Mouse (Mus musculus) limb, embryonic 12.5 days (tissue): ENCODE measurements at regions not wholly inside any gene's neighbourhood (a gene's known extent, or its start where the extent isn't known, plus 50 kb on each side); places are given as distances from the start of the nearest gene placed in this dataset.
"Not testable (repeated sequence)": the region's sequence is repeated elsewhere in the genome, so short reads cannot be mapped to it uniquely, and the experiment has no call there.

Source experiments
- ATAC-seq: fragments of 200-750 bp; cut with Nextera tagmentation; 2 replicates; pipeline ENCODE4 v1.8.0; 2017; ENCODE audit warnings: low read depth, moderate TSS enrichment; ENCODE audit not compliant: insufficient number of reproducible peaks, insufficient read depth, low FRiP score, low TSS enrichment
- H3K27ac ChIP-seq: fragments of 300-500 bp; sonication (generic); 2 replicates; pipeline ENCODE4 v1.5.1; 2016; ENCODE audit warnings: mild to moderate bottlenecking, moderate library complexity
- H3K27me3 ChIP-seq: fragments of 300-500 bp; sonication (generic); 2 replicates; pipeline ENCODE4 v1.6.1; 2016; ENCODE audit warnings: mild to moderate bottlenecking, moderate library complexity
- H3K36me3 ChIP-seq: fragments of 300-500 bp; sonication (generic); 2 replicates; pipeline ENCODE4 v1.6.1; 2016; ENCODE audit warnings: mild to moderate bottlenecking, moderate library complexity
- H3K4me1 ChIP-seq: fragments of 300-500 bp; sonication (generic); replicated peaks from 2 replicates; pipeline ENCODE4 v1.6.1; 2016
- H3K4me2 ChIP-seq: fragments of 300-500 bp; sonication (generic); 2 replicates; pipeline ENCODE4 v1.6.1; 2016; ENCODE audit warnings: mild to moderate bottlenecking, moderate library complexity
- H3K4me3 ChIP-seq: fragments of 300-500 bp; sonication (generic); replicated peaks from 2 replicates; pipeline ENCODE4 v1.5.1; 2016; ENCODE audit warnings: mild to moderate bottlenecking
- H3K9ac ChIP-seq: fragments of 300-500 bp; sonication (generic); replicated peaks from 2 replicates; pipeline ENCODE4 v1.6.1; 2016; ENCODE audit warnings: mild to moderate bottlenecking, moderate library complexity
- H3K9me3 ChIP-seq: fragments of 300-500 bp; sonication (generic); 2 replicates; pipeline ENCODE4 v1.6.1; 2016; ENCODE audit warnings: mild to moderate bottlenecking, moderate library complexity
- WGBS: fragments of 180-500 bp; shearing (Covaris S2); methylation state at CpG from one replicate; pipeline ENCODE4 v1.1.7; 2016; 5-methylcytosine and 5-hydroxymethylcytosine counted together

DNA sequence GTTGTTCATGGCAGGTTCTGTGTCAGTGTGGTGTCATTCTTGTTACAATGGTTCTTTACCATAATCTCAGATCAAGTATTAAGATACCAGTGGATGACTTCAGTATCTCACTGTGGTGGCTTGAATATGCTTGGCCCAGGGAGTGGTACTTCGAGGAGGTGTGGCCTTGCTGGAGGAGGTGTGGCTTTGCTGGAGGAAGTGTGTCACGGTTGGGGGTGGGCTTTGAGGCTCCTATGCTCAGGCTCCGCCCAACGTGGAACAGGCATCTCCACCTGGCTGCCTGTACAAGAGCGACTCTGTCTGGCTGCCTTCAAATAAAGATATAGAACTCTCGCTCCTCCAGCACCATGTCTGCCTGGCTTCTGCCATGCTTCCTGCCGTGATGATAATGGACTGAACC is 63.6 kb downstream of the Cd2 start:
- no peak overlapping the region for H3K27ac ChIP-seq
- no peaks in the 10 kb centered on the region for H3K27me3 ChIP-seq
- no peak for ATAC-seq
- H3K9me3 ChIP-seq, result peaks cover 9% of the 10 kb centered on the region; the same call in 1 of the 2 replicates
- H3K4me3 ChIP-seq, result no peak overlapping the region
- no peak overlapping the region for H3K9ac ChIP-seq
- no peaks in the 10 kb centered on the region for H3K36me3 ChIP-seq
- H3K4me2 ChIP-seq, result no peak overlapping the region
- 74% methylated on average over 7 of the region's 7 CpGs for WGBS
- H3K4me1 ChIP-seq, result no peaks in the 10 kb centered on the region

DNA sequence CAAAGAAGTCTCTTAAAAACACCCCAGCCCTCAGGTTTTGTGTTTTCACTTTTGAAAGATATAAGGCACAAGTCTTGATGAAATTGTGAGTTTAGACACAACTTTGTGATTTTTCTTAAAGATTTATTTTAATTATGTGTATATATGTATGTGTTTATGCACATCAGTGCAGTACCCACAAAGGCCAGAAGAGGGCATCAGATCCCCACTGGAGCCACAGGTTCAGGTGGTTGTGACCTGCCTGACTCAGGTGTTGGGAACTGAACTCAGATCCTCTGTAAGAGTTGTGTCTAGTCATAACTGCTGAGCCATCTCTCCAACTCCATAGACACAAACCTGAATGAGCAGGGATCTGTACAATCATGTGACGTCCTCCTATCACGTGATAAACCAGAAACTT is 67.8 kb downstream of the Cd2 start:
- 91% methylated on average over 2 of the region's 2 CpGs for WGBS
- H3K4me3 ChIP-seq, result no peak overlapping the region
- ATAC-seq, result no peak

DNA sequence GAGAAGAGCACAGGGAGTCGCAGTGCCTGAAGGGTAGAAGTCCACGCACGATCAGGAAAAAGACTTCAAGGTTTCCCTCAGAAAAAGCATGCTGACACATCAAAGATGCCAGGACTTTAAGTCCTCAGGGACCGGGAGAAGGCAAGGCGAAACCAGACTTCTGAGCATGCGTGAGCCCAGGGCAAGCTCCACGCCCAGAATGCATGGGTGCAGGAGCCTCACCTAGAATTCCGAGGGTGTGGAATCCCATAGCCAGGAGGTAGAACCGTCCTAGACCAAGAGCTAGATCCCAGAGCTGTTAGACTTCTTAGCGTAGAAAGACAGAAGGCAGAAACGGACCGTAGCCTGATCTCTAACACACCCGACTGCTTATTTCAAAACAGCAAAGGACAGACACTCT is 71.0 kb downstream of the Cd2 start:
- H3K4me1 ChIP-seq, result peaks cover 28% of the 10 kb centered on the region
- H3K4me3 ChIP-seq, result no peak overlapping the region
- H3K36me3 ChIP-seq, result no peaks in the 10 kb centered on the region
- ATAC-seq, result no peak
- H3K27me3 ChIP-seq, result no peaks in the 10 kb centered on the region
- no peak overlapping the region for H3K27ac ChIP-seq
- WGBS, result 92% methylated on average over 13 of the region's 13 CpGs
- no peak overlapping the region for H3K9ac ChIP-seq
- peaks cover 9% of the 10 kb centered on the region; the same call in 1 of the 2 replicates for H3K9me3 ChIP-seq
- no peak overlapping the region for H3K4me2 ChIP-seq

More for the DNA sequence above, 67.8 kb downstream of the Cd2 start:
- Histone ChIP-seq H3K9me3 (peaks cover 9% of the 10 kb centered on the region; the same call in 1 of the 2 replicates), H3K27ac (no peak overlapping the region), H3K4me1 (0 out of 2 replicates have a peak, but pooled peaks cover 1% of the 10 kb centered on the region), H3K36me3 (no peaks in the 10 kb centered on the region), H3K9ac (no peak overlapping the region), H3K27me3 (no peaks in the 10 kb centered on the region), H3K4me2 (no peak overlapping the region)

DNA sequence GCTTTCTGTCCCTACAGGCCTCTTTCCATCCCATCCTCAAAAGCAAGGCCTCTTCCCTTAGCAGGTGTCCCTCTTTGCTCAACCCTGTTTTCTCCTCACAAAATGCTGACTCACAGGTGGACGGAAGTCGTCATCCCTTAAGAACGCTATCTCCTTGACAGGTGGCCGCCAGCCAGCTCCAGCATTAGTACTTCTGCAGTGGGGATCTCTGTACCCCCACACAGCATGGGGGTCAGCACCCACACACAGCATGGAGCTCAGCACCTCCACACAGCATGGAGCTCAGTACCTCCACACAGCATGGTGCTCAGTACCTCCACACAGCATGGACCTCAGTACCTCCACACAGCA is 74.6 kb downstream of the Cd2 start:
- ATAC-seq, result no peak
- Histone ChIP-seq H3K9me3 (no peaks in the 10 kb centered on the region), H3K9ac (no peak overlapping the region), H3K4me1 (peaks cover 35% of the 10 kb centered on the region), H3K27ac (peak overlapping the region; percentile 91), H3K4me3 (no peak overlapping the region), H3K36me3 (no peaks in the 10 kb centered on the region), H3K4me2 (peak overlapping the region; percentile 46), H3K27me3 (no peaks in the 10 kb centered on the region)
- WGBS, result 64% methylated on average over 4 of the region's 4 CpGs

DNA sequence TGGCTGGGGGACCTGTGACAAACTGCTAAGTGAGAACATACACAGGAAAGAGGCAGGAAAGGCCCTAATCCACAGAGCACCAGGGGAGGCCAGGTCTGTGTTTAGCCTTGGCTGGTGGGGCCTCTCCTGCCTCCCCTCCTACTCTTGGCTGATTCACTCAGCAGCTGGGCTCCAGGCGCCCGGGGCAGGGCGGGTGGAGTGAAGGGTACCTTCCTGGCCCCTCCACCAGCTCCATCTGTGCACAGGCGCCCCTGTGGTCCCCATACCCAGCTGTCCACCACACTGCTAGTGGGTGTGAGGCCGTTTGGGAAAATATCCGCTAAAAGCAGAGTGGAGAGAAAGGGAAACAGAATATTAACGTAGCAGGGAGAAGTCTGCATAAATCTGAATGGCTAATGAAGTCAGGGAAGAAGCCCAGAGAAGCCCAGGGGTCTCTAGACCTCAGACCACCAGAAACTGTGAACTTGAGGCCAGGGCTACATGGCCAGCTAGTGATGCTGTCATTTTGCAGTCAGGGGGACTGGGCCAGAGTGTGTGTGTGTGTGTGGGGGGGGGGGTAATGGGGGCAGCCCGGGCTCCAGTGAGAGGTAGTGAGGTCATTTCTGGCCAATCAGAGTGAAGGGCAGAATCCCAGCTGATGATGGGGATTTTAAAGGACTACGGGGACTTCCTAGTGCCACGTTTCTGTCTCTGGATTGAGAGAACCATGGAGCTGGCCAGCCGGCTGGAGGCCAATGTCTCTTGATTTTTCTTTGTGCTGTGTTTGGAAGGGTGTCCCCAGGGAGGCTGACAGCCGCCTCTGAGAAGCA is 75.1 kb downstream of the Cd2 start:
- H3K4me1 ChIP-seq, result peaks cover 35% of the 10 kb centered on the region
- ATAC-seq, result peak; percentile 84
- no peaks in the 10 kb centered on the region for H3K36me3 ChIP-seq
- no peaks in the 10 kb centered on the region for H3K9me3 ChIP-seq
- peak overlapping the region; percentile 46 for H3K4me2 ChIP-seq
- peak overlapping the region; percentile 18; the same call in 1 of the 2 replicates for H3K9ac ChIP-seq
- H3K4me3 ChIP-seq, result no peak overlapping the region
- H3K27me3 ChIP-seq, result no peaks in the 10 kb centered on the region
- H3K27ac ChIP-seq, result peak overlapping the region; percentile 91
- 6% methylated on average over 12 of the region's 12 CpGs for WGBS

DNA sequence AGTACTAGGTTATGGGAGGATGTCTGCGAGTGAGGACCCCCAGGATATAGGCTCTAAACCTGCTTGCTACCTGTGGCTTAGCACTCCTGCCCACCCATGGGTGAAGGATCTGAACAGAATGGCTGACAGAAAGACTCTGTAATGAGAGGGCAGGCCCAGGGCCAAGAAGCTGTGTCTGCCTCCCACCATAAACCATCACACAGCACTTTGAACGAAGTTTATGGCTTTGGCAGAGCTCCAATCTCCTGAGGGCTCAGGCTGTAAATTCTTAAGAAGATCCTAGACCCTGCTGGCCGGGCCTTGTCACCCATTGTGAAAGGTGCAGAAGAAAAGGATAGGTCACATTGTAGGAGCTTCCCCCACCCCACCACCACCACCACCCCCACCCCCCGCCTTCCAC is 75.8 kb downstream of the Cd2 start:
- peaks cover 37% of the 10 kb centered on the region for H3K4me1 ChIP-seq
- no peak overlapping the region for H3K4me3 ChIP-seq
- no peaks in the 10 kb centered on the region for H3K36me3 ChIP-seq
- H3K27ac ChIP-seq, result peak overlapping the region; percentile 91
- 17% methylated on average over 4 of the region's 4 CpGs for WGBS
- H3K4me2 ChIP-seq, result peak overlapping the region; percentile 46
- H3K9ac ChIP-seq, result 0 out of 2 replicates have a peak overlapping the region, but pooled peaks have one; percentile 18
- H3K9me3 ChIP-seq, result no peaks in the 10 kb centered on the region
- peak; percentile 74 for ATAC-seq
- H3K27me3 ChIP-seq, result no peaks in the 10 kb centered on the region

DNA sequence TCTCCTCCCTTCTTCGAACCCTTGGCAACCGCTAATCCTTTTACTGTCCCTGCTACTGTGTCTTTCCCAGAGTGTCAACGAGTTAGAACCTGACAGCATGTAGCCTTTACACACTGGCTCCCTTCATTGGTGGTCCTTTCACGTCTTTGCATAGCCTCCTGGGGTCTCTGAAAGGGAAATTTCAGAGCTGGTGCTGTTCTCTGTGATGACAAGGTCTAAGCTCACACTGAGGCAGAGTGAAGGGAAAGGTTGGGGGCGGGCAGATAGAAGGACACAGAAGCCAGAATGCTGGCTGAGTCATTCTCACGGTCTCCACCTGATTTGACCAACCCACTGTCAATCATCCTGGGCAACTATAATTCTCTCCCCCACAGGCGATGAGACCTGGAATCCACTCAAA is 78.2 kb downstream of the Cd2 start:
- Histone ChIP-seq H3K9me3 (no peaks in the 10 kb centered on the region), H3K9ac (no peak overlapping the region)
- 75% methylated on average over 7 of the region's 7 CpGs for WGBS

DNA sequence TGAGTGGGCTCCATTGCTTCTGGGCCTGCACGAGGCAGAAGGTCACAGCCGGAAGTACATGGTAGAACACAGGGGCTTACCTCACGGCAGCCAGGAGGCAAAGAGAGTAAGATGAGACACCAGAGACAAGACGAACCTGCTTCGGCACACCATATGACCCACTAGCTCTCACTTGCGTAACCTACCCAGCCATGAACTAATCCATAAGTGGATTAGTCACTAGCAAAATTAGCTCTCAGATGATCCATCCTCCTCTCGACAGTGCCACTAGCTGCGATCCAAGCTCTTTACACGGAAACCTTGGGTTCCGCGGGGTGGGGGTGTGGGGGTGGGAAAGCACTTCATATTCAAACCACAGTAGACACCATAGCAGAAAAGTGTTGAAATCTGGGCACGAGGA is 79.0 kb downstream of the Cd2 start:
- H3K27ac ChIP-seq, result no peak overlapping the region
- WGBS, result 93% methylated on average over 12 of the region's 12 CpGs
- ATAC-seq, result no peak
- H3K4me3 ChIP-seq, result no peak overlapping the region
- H3K9ac ChIP-seq, result no peak overlapping the region
- H3K4me2 ChIP-seq, result no peak overlapping the region
- no peaks in the 10 kb centered on the region for H3K36me3 ChIP-seq
- H3K9me3 ChIP-seq, result no peaks in the 10 kb centered on the region
- no peaks in the 10 kb centered on the region for H3K27me3 ChIP-seq
- peaks cover 29% of the 10 kb centered on the region for H3K4me1 ChIP-seq

More for the DNA sequence above, 78.2 kb downstream of the Cd2 start:
- Histone ChIP-seq H3K27ac (no peak overlapping the region), H3K36me3 (no peaks in the 10 kb centered on the region), H3K4me2 (no peak overlapping the region), H3K4me3 (no peak overlapping the region), H3K27me3 (no peaks in the 10 kb centered on the region), H3K4me1 (peaks cover 34% of the 10 kb centered on the region)
- ATAC-seq, result no peak

DNA sequence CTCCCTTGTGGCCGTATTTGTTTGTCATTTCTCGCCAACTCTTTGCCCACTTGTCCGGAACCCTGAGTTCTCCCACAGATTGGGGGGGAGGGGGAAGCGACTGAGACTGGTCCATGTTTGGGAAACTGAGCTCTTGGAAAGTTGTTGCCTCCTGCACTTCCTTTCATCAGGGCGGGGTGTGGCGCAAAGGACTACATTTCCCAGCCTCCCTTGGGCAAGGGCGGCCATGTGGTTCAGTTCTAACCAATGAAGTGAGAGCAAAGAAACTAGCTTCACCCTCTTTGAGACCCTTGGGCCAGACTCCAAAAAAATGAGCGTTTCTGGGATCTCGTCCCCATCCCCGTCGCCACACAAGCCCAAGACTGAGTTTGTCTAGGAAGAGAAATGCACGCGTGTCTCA is 81.6 kb downstream of the Cd2 start:
- not testable (repeated sequence) for ATAC-seq, H3K4me3 ChIP-seq, H3K36me3 ChIP-seq, H3K4me1 ChIP-seq, H3K27me3 ChIP-seq, H3K9me3 ChIP-seq, H3K4me2 ChIP-seq, H3K27ac ChIP-seq, H3K9ac ChIP-seq
- WGBS, result 95% methylated on average over 13 of the region's 13 CpGs

DNA sequence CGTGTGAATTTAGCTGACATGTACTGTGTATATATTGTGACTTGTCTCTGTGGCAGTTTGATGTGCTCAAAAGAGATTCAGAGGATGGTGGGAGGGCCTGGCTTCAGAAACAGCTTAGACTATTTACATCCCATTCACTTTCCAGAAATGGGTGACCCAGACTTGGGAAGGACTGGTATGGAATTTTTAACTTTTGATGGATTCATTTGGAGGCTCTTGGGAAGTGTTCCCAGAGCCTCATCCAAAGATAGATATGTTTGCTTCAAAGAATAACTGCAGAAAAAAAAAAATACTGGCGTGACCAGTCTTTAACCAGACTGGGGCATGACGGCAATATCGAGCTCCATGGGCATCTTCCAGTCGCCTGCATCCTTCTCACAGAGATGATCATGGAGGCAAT is 84.6 kb upstream of the Ptgfrn start:
- no peak for ATAC-seq
- H3K4me3 ChIP-seq, result no peak overlapping the region
- no peaks in the 10 kb centered on the region for H3K27me3 ChIP-seq
- no peak overlapping the region for H3K9ac ChIP-seq
- 0 out of 2 replicates have a peak, but pooled peaks cover 9% of the 10 kb centered on the region for H3K4me1 ChIP-seq
- no peaks in the 10 kb centered on the region for H3K36me3 ChIP-seq
- H3K4me2 ChIP-seq, result no peak overlapping the region
- H3K27ac ChIP-seq, result no peak overlapping the region
- no peaks in the 10 kb centered on the region for H3K9me3 ChIP-seq
- WGBS, result 80% methylated on average over 5 of the region's 5 CpGs

DNA sequence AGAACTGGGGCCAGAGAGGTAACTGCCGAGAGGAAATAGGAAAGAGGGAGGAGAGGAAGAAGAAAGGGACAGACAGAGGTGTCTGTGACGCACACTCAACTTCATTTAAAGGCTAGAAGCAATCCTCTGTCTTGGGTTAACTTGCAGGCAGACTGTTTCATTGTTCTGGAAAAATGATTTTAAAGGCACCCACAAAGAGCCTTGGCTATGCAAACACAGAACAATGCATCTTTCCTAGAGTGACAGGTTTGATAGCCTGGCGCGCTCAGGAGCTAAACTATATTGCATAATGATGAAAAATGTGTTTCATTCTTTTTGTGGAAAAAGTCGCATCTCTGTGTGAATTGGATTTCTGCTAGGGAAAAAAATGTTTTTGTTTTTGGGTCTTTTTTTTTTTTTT is 84.2 kb upstream of the Ptgfrn start:
- WGBS, result 71% methylated on average over 5 of the region's 5 CpGs
- Histone ChIP-seq H3K4me3 (no peak overlapping the region), H3K4me1 (0 out of 2 replicates have a peak, but pooled peaks cover 9% of the 10 kb centered on the region), H3K27me3 (no peaks in the 10 kb centered on the region), H3K9me3 (no peaks in the 10 kb centered on the region), H3K4me2 (no peak overlapping the region), H3K36me3 (no peaks in the 10 kb centered on the region), H3K9ac (no peak overlapping the region), H3K27ac (no peak overlapping the region)
- ATAC-seq, result no peak
